9 mouse cellular contexts compared by ENCODE assay signal in genomic region chr6:21857843-21858242, GRCm38 (mm10). TPM values are rescaled to one million over a fixed set of nuclear protein-coding genes. Genes with fewer than 3 reads are reported as not detected.
A peak's percentile ranks its signal among the peaks of the same experiment; 100 is the strongest.
DNase-seq lines count a peak whose midpoint lies in the region; ATAC-seq and TF ChIP-seq lines count a peak whose summit lies in the region.
"Had no signal": no experiment of that assay in that cellular context is flagged by ENCODE, and none has a peak within 500 bp of the region (broad histone marks: within the 10 kb centered on the region; RNA-seq: fewer than 3 reads in every experiment).

No protein-coding gene starts in this region.

- 16% methylated on average over 7 of the region's 7 CpGs for WGBS in embryonic facial prominence, embryonic 13.5 days
- 13% methylated on average over 7 of the region's 7 CpGs for WGBS in midbrain, embryonic 15.5 days

- H3K9me3 ChIP-seq in embryonic facial prominence, embryonic 13.5 days, result no peaks in the 10 kb centered on the region
- no peaks in the 10 kb centered on the region for H3K9me3 ChIP-seq in midbrain, embryonic 15.5 days
- H3K9me3 ChIP-seq: limb, embryonic 15.5 days had no signal

- no peak overlapping the region for H3K27ac ChIP-seq in embryonic facial prominence, embryonic 13.5 days
- H3K27ac ChIP-seq in midbrain, embryonic 15.5 days, result no peak overlapping the region
- no peak overlapping the region for H3K27ac ChIP-seq in layer of hippocampus, adult 2 months
- H3K27ac ChIP-seq: limb, embryonic 15.5 days had no signal

- H3K4me2 ChIP-seq in embryonic facial prominence, embryonic 13.5 days, result peak overlapping the region; percentile 37
- H3K4me2 ChIP-seq in midbrain, embryonic 15.5 days, result 0 out of 2 replicates have a peak overlapping the region, but pooled peaks have one; percentile 11
- H3K4me2 ChIP-seq: limb, embryonic 15.5 days had no signal

- no peaks in the 10 kb centered on the region for H3K36me3 ChIP-seq in embryonic facial prominence, embryonic 13.5 days
- H3K36me3 ChIP-seq in midbrain, embryonic 15.5 days (replicated peaks), result no peaks in the 10 kb centered on the region
- H3K36me3 ChIP-seq: limb, embryonic 15.5 days had no signal

- H3K4me3 ChIP-seq in embryonic facial prominence, embryonic 13.5 days, result no peak overlapping the region
- H3K4me3 ChIP-seq in midbrain, embryonic 15.5 days, result no peak overlapping the region
- no peak overlapping the region for H3K4me3 ChIP-seq in layer of hippocampus, adult 2 months
- H3K4me3 ChIP-seq: limb, embryonic 15.5 days had no signal

- H3K9ac ChIP-seq in embryonic facial prominence, embryonic 13.5 days, result no peak overlapping the region
- no peak overlapping the region for H3K9ac ChIP-seq in midbrain, embryonic 15.5 days
- H3K9ac ChIP-seq: limb, embryonic 15.5 days had no signal

- no peak for ATAC-seq in embryonic facial prominence, embryonic 13.5 days (ENCODE audit: insufficient number of reproducible peaks, insufficient read depth, low FRiP score, low TSS enrichment, low read depth)
- ATAC-seq in midbrain, embryonic 15.5 days (replicated peaks), result peak; percentile 74
- no peak for ATAC-seq in CD4-positive, CD25-positive, alpha-beta regulatory T cell, adult 4 months

- TF ChIP-seq CTCF in layer of hippocampus, adult 2 months (conservative IDR thresholded peaks at IDR 0.05), result no peak

- H3K4me1 ChIP-seq in embryonic facial prominence, embryonic 13.5 days, result peaks cover 13% of the 10 kb centered on the region
- peaks cover 2% of the 10 kb centered on the region; the same call in 1 of the 2 replicates for H3K4me1 ChIP-seq in midbrain, embryonic 15.5 days
- H3K4me1 ChIP-seq: limb, embryonic 15.5 days had no signal

- DNase-seq in cerebellum, postnatal 10 days, result peak; percentile 69 to 79
- DNase-seq in cerebellum, adult 8-10 months, result no peak
- DNase-seq in kidney, adult 11 months, result peak; percentile 42
- DNase-seq in layer of hippocampus, adult 2 months (ENCODE audit: low spot score in 2 of 2), result no peak
- DNase-seq in frontal cortex, postnatal 36 days (ENCODE audit: low spot score in 2 of 2), result no peak

- 0 out of 2 replicates have a peak, but pooled peaks cover 6% of the 10 kb centered on the region for H3K27me3 ChIP-seq in embryonic facial prominence, embryonic 13.5 days
- H3K27me3 ChIP-seq in midbrain, embryonic 15.5 days (replicated peaks), result no peaks in the 10 kb centered on the region

RNA-seq across cellular contexts. Expression of gene Tspan12, which starts 5.5 kb away (rescaled TPM):
- polyA plus RNA-seq in embryonic facial prominence, embryonic 13.5 days (2015; fragmentation: Nextera tagmentation; extraction: Ambion mirVana), result 31.5 and 42.2 TPM in 2 replicates
- polyA plus RNA-seq in midbrain, embryonic 15.5 days (2015; fragmentation: Nextera tagmentation; extraction: Ambion mirVana), result 49.8 and 55.1 TPM in 2 replicates
- 10 to 100 TPM; 27.8 to 29.2 TPM for total RNA-seq in layer of hippocampus, adult 2 months (2021)
- not detected for polyA plus RNA-seq in CD4-positive, CD25-positive, alpha-beta regulatory T cell, adult 4 months (2017; shearing (Covaris generic))

Comparison
In these comparisons a context has a peak if more than half of its experiments do, and no peak if none do; other contexts are left out.
1. DNase-seq: peak in cerebellum, postnatal 10 days (2 of 2) and kidney, adult 11 months (single experiment); none in cerebellum, adult 8-10 months (single experiment), layer of hippocampus, adult 2 months (0 of 2) and frontal cortex, postnatal 36 days (0 of 2).
2. RNA of gene Tspan12, which starts 5.5 kb away (polyA plus RNA-seq): 49.8 to 55.1 TPM in midbrain, embryonic 15.5 days and 31.5 to 42.2 TPM in embryonic facial prominence, embryonic 13.5 days; not detected in CD4-positive, CD25-positive, alpha-beta regulatory T cell, adult 4 months; every median in the first group is over 10 times any median in the second.